Mouse (Mus musculus) large intestine, adult 2 months (tissue): ENCODE measurements at regions not wholly inside any gene's neighbourhood (a gene's known extent, or its start where the extent isn't known, plus 50 kb on each side); places are given as distances from the start of the nearest gene placed in this dataset.

Experiments
- DNase-seq: peaks from one replicate; pipeline ENCODE4 v3.0.0-alpha.2; 2012; ENCODE audit warnings: low read depth, low spot score
- WGBS: fragments of 180-500 bp; shearing (Covaris S2); methylation state at CpG from one replicate; pipeline ENCODE4 v1.1.7; 2018; 5-methylcytosine and 5-hydroxymethylcytosine counted together

DNA sequence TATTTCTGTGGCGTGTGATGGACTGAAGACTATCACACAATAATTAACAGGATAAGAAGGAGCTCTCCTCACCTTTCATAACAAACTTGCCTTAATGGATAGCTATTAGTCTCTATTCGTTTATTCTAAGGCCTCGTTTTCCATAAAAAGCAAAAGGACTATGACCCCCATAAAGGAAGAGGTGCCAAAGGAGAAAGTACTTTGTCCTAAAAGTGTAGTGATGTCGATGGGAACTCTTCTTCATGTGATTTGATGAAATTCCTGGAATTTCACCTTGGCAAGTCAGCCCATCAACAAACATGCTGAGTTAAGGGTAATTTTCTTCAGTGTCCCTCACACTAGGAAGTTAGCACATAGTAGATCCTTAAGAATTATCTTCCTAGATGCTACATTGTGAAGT, 293.9 kb downstream of the Lyplal1 start:
- DNase-seq, result no peak

DNA sequence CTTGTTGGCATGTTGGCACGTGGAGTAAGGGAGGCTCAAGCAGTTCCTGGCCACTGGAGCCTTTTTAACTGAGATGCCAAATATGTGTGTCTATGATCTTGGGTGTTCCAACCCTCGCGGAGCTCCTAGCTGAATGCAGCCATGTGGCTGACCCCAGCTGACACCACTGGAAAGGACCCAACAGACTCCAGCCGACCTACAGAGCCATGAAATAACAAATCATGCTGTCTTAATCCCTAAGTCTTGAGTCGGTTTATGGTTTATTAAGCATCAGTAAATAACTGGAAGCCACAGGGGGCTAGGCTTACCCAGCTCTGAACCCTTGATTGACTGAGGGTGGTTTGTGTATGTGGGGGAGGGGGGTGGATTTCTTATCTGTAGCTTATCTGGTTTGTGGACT, 293.2 kb downstream of the Lyplal1 start:
- no peak for DNase-seq
- 31% methylated on average over 5 of the region's 5 CpGs for WGBS

More for the DNA sequence above, 293.9 kb downstream of the Lyplal1 start:
- WGBS, result 44% methylated on average over 4 of the region's 4 CpGs

DNA sequence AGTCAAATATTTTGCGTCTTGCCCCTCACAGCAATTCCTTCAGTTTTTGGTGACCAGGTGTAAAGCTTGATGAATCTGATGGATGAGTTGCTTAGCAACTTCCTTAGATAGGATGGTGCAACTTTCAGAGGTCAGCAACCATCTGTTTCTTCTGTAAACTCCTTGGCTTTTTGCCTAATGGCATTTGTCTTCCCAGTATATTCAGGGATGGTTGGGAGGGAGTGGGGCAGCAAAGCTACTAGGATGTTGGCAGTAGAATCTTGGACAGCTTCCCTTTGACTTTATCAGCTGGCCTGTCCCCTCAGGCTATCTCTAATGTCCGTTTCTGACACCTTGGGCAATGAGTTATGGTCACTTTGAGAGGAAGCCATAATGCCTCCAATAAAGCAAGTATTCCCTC, 289.1 kb downstream of the Lyplal1 start:
- DNase-seq, result no peak
- WGBS, result 71% methylated on average over 2 of the region's 2 CpGs

DNA sequence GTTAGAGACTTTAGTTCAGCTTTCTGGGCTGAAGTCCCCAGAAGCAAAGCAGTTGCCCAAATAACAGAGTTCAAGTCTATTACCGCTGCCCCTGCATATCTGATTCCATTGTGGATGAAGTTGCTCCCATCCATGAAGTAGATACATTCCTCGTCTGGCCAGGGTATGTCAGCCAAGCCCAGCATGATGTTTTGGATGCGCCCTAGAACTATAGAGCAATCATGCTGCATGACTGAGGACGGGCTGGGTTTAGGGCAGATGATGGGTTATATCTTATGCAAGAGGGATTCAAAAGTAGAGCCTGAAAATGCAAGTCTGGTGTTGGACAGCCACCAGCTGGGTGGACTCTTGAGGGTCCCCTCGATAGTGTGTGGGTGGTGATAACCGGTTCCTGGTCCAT, 288.6 kb downstream of the Lyplal1 start:
- no peak for DNase-seq

DNA sequence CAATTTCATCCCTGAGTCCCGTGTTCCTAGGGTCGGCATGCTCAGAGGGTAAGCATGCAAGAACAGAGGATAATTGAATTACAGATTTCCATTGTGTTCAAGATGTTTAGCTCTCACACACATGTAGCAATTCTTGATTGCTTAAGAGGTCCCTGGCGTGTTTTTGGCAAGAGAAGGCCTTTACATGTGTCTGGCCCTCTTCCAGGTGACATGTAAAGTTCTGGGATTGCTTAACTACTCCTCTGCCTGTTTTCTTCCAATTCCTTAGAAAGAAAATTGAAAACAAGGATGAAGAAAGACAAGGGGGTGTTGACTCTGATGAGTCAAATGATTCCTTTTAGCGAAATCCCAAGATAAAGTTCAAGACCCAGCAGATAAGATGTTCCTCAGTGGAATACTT, 285.1 kb downstream of the Lyplal1 start:
- no peak for DNase-seq
- 78% methylated on average over 4 of the region's 4 CpGs for WGBS

More for the DNA sequence above, 288.6 kb downstream of the Lyplal1 start:
- WGBS, result 89% methylated on average over 6 of the region's 6 CpGs

DNA sequence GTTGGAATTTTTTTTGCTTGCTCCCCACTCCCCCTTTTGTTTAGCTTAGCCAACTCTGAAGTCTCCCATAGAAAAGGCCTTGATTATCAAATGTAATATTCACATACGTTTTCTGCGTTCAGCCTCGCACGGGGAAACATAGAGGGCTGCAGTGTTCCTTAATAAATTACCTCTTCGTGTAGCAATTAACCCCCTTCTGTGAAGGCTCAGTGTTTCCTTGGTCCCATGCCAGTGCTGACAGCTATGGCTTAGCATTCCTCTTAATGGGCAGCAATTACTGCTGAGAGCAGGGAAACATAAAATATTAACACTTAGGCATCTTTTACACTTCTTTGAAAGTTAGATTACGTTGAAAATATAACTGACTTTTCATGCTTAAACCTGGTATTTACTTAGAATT, 282.9 kb downstream of the Lyplal1 start:
- no peak for DNase-seq
- 62% methylated on average over 6 of the region's 6 CpGs for WGBS

DNA sequence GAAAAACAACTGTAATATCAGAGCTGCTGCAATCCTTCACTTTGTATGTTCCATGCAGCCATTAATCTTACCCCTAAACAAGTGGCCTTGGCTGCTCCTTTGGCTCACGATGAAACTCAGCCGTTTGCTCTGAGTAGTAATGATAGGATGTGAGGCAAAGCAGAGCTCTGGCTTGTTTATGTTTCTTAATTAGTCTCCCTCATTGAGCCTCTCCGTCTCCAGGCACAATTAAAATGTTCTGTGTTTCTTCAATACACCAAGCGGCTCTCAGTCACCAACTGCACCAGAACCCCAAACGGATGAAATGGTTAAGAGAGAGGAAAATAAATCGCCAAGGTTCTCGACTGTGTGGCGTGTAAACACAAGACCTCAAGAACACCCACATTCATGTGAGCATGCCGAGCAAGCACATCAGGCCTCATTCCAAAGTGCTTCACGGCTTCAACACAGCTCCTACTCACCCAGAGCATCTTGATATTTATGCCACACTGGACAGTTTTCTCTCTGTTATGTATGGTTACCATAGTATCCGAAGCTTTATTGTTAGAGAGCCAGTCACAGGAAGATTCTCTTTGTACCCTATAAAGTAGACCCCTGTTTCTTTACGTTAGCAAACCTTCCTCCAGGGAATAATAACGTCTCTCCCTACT, 280.4 kb downstream of the Lyplal1 start:
- 47% methylated on average over 13 of the region's 13 CpGs for WGBS

DNA sequence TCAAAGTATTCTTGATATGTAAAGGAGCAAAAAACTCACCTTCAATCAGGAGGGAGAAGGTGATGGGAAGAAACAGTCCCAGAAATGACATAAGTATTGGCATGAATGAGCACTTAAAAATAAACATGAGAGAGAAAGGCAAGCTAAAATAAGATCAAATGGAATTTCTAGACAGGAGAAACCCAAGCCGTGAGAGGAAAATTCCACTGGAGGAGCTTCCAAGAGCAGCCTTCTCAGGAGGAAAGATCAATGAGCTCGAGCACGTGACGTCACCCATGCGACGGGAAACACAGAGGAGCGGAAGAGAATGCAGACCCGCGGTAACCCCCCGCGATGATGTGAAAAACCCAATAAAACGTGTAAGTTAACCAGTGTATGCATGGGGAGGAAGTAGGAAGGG, 274.6 kb downstream of the Lyplal1 start:
- WGBS, result 90% methylated on average over 12 of the region's 12 CpGs
- DNase-seq, result no peak

More for the DNA sequence above, 280.4 kb downstream of the Lyplal1 start:
- no peak for DNase-seq

DNA sequence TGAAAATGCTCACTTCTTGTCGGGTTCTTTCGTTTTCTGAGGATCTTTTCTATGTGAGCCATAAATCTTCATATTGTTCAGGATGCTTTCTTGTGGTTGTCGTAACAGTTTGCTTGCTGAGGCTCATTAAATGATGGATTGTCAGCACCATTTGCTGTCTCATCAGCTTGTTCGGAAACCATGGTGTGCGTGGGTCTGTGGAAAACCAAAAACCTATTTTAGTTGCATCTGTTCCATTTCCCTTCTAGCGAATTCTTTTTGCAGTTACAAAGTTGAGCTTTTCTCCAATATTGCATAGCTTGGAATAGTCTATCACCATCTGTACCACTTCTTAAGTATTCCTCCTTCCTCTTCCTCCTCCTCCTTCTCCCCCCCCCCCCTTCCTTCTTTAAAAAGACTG, 269.9 kb downstream of the Lyplal1 start:
- no peak for DNase-seq
- 81% methylated on average over 6 of the region's 6 CpGs for WGBS

DNA sequence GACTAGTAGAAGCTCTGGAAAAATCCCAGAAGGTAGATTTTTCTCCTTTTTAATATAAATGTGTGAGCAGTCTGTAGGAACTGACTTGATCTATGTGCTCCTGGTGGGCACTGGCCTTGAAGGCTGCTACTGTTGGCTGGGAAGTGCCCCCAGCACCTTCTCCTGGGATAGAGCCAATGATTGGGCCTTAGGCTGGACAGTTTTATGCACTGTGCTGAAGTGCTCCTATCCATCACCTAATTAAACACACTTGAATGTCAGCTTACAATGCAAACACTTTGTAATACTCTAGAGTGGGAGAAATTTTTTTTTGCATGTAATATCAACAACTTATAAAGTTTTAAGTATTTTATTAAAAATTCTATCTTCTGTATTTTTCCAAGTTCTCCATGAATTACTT, 266.5 kb downstream of the Lyplal1 start:
- DNase-seq, result no peak

DNA sequence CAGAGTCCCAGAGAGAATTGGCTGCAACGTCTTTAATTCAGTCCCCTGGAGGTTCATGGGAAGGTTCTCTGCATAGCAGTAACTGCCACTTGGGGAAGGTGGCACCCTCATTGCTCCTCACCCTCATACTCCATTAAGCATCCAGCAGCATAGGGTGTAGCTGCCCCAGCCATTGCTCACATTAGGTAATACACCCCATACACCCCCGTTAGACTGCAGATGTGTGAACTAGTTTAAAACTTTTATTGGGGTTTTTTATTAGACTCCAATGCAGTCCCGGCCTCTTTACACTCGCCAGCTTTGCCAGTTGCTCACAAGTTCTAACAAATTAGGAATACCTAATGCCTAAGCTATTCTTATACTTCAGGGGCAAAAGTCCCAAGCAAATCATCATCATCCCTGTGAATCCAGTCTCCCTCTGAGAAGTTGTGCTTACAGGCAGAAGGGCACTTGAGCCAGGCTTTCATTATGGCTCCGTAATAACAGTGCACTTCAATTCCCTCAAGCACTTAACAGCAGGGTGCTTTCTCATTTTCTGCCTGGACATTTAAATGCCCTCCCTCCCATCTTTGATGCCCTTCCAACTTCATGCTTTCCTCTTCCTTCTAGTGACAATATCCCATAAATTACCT, 265.7 kb downstream of the Lyplal1 start:
- WGBS, result 41% methylated on average over 5 of the region's 5 CpGs

DNA sequence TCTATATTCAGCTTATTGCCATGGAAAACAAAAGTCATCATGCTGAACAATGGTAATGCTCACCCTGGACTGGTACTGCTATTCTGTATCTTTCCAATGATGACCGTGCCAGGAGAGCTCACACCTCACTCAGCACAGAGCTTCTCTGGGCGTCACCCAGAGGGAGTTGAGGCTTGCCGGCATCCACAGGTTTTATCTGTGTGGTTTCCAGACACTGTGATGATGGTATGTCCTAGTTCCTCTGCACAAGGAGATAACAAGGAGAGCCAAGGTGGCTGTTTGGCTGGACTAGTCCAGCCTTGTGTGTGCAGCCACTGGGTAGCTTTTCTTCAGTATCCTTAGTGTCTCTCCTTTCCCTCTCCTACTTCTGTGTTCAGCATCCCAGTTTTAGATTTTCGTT, 255.4 kb downstream of the Lyplal1 start:
- 40% methylated on average over 4 of the region's 4 CpGs for whole genome bisulfite sequencing

More for the DNA sequence above, 265.7 kb downstream of the Lyplal1 start:
- no peak for DNase-seq

DNA sequence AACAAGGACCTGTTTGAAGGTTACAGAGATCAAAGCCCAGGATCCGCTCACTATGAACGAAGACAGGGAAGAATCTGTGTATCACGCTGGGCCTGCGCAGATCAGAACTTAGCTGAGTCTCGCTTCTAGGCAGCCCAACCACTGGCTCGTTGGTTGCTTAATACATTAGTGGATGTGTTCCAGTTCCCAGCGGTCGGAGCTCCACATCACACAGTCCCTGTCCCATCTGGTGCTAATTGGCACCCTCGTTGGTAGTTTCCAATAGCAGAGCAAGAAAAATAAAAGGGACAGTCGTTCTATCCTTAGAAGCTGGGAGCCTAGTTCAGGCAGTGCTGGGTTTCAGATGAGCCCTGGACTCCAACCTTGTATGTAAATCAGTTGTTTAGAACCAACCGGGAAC, 251.2 kb downstream of the Lyplal1 start:
- no peak for DNase-seq
- WGBS, result 84% methylated on average over 11 of the region's 11 CpGs

More for the DNA sequence above, 255.4 kb downstream of the Lyplal1 start:
- no peak for DNase-seq

DNA sequence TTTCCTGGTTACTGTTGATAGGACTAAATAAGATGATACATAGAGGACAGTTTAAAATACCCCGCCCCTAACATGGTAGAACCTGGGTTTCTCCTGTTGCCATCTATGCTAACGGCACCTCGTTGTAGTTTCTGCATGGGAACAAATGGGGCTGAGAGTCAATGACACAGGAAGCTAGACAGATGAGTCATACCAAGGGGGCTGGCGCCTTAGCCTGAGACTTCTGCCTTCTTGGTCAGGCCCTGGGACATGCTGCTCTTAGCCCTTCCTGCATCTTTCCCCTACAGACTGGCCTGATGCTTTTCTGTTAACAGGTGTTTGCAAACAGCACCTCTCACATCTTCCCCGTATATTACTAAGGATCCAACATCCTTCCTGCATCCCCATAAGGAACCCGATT, 250.5 kb downstream of the Lyplal1 start:
- no peak for DNase-seq
- 81% methylated on average over 6 of the region's 6 CpGs for WGBS

DNA sequence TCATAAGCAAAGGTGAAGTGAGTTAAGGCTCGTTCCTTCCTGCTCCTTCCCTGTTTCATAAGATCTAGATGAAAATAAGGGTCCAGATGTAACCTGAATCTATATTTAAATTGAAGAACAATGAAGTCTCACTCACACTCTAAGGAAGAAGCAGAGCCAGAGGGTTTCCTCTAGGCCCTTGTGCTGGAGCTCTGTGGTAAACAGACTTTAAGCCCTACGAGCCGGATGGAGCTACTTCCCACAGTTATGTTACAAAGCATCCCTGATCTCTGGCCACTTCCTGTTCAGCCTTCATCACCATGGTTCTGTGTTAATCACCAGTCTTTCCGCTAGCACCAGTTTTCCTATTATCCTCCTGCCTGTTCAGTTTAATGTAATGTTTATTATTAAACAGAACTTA, 250.1 kb downstream of the Lyplal1 start:
- WGBS, result 73% methylated on average over 4 of the region's 4 CpGs
- DNase-seq, result no peak

DNA sequence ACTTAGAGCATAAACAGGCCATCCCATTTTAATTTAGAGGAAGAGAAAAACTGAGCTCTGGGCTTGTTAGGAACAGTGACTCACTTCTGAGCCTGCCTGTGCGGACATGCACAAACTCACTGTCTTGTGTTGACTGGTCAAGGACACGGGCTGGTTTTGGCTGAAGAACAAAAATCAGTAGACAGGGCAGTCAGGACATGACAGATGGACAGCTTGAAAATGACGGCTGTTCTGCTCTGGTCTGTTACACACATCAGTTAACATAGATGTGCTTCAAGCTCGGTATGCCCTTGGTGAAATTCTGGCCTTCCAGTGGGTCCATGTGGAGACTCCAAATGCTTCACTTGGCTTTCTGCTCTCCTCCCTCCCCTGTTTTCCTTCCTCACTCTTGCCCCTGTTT, 248.4 kb downstream of the Lyplal1 start:
- WGBS, result 87% methylated on average over 4 of the region's 4 CpGs
- DNase-seq, result no peak

DNA sequence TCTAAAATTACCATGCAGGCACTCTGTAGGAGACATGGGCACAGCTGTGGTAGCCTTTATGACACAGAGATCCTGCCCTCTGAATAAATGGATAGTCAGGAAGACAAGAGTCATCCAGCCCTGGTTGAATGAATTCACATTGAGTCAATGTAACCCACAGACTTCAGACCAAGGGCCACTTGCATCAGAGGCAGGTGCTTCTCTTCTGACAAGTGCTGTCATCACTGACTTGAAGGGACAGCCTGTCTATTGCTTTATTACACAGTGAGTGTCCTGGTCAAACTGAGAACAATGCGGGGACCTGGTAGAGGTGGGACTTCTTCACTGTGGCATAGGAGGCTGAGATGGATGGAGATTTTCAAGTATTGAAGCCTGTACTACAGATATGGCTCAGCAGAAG, 230.1 kb downstream of the Lyplal1 start:
- WGBS, result 83% methylated on average over 1 of the region's 1 CpGs
- DNase-seq, result no peak

DNA sequence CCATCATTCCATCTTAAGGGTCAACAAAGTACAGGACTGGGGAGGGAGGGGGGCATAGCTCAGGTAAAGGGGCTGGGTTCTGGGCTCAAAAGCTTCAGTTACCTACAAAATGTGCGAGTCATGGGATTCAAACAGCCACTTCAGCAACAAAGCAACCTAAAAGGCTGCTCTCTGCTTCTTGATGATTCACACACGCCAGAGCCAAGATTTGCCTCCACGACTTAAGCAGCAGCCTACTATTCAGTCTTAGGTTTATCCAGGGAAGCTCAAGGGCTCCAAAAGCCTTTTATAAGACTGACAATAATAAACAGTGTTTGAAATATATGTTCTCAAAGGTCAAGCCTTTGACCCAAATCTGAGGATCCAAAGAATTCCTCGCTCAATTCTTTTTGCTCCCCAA, 225.3 kb downstream of the Lyplal1 start:
- DNase-seq, result no peak
- WGBS, result 60% methylated on average over 4 of the region's 4 CpGs

DNA sequence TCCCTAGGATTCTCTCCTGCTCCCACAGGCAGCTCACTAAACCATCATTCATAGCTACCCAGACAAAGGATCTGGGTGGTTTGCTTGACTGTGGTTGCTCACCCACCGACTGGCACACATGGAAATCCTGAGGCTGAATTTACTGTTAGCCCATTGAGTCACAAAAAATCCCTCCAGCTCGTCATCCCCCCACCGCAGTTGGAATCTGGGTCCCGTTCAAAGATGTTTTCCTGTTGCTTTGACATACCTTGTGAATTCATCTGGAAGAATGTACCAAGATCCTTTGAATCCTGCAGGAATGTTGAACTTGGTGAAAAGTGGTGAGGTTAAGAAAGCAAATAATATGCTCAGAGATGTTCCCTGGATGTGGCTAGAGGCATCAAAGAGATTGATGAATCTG, 223.7 kb downstream of the Lyplal1 start:
- DNase-seq, result no peak
- WGBS, result 81% methylated on average over 4 of the region's 4 CpGs

DNA sequence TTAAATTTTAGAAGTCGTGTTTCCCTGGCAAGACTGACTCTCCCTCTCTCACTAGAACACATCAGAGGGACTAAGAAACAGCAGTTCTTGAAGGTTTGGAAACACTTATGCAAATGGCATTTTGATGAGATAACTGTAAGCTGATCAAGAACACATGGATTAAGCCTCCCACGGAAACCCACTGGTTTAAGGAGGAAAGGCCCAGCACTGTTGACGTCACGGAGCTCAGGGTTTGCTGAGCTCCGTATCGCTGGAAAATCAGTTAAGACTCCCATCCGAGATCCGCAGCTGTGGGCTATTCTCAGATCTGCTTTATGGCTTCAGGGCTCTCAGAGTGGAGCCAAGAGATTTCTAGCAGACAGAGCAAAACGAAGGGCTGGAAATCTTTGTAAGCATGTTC, 218.6 kb downstream of the Lyplal1 start:
- WGBS, result 58% methylated on average over 9 of the region's 9 CpGs
- no peak for DNase-seq

DNA sequence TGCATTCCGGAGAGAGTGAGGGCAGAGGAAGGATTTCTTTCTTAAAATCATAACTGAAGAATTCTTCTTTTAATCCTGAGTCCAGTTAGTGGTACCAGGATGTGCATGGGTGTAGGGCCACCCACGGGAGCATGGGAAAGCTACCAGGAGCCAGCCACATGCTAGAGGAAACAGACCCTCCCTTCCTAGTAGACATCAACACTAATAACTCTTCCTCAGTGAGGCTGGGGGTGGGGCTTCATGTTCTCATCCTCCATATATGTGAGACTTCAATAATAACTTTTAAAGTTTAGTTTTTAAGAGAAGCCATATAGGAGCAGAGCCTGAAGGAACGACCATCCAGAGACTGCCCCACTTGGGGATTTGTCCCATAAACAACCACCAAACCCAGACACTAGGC, 216.8 kb downstream of the Lyplal1 start:
- DNase-seq, result no peak
- 75% methylated on average over 3 of the region's 3 CpGs for WGBS

DNA sequence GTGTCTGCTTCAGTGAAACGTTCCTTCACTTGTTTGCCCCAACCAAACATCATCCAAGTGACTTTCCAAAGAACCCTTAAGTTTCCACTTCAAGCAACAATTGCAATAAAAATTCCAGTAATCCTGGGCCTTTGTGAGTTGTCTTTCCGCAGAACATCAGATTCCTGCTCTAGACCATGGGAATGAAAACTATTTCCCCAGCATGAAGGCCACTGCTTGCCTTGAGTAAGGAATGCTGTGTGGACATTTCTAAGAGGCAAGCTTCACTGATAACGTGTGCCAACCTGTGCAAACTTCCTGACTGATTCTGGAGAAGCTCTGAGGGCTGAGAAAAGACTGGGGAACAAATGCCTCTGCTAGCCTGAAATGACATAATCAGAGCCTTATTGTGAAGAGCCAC, 214.7 kb downstream of the Lyplal1 start:
- DNase-seq, result no peak
- 65% methylated on average over 3 of the region's 3 CpGs for WGBS
